Mouse (Mus musculus) kidney, adult 2 months (tissue): ENCODE data around the gene Eef2k.

Experiments used
- CTCF ChIP-seq: fragments of 200-500 bp; conservative IDR thresholded peaks from 2 replicates; pipeline ENCODE4 v1.5.1; 2011; ENCODE audit warnings: low read depth, mild to moderate bottlenecking, control low read depth, low read length, moderate library complexity, mixed read lengths; ENCODE audit not compliant: insufficient read depth, insufficient read length
- POLR2A ChIP-seq: fragments of 200-500 bp; IDR thresholded peaks from one replicate; pipeline ENCODE4 v1.6.1; 2011; ENCODE audit warnings: low read depth, low read length, control low read depth

DNA sequence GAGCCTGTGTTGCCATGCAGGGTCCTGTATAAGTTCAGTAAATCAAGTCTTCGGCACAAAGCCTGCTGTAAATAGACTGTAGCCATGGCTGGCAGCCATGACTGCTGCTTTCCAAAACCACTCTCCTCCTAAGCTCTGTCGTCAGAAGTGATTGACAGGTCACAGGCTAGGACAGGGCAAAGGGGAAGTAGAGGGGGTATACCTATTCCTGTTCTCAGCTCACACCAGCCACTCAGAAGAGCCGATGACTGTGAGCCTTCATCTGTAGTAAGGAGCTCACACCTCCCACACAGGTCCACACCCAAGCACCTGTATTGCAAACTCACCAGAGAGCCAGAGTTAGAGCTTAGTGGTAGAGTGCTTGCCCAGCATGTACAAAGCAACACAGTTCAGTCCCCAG, 46.3 kb upstream of the Eef2k start:
- TF ChIP-seq CTCF (no peak), POLR2A (no peak)
